Mouse (Mus musculus): ENCODE results near the gene Dbndd2.

The Dbndd2 gene

DNA sequence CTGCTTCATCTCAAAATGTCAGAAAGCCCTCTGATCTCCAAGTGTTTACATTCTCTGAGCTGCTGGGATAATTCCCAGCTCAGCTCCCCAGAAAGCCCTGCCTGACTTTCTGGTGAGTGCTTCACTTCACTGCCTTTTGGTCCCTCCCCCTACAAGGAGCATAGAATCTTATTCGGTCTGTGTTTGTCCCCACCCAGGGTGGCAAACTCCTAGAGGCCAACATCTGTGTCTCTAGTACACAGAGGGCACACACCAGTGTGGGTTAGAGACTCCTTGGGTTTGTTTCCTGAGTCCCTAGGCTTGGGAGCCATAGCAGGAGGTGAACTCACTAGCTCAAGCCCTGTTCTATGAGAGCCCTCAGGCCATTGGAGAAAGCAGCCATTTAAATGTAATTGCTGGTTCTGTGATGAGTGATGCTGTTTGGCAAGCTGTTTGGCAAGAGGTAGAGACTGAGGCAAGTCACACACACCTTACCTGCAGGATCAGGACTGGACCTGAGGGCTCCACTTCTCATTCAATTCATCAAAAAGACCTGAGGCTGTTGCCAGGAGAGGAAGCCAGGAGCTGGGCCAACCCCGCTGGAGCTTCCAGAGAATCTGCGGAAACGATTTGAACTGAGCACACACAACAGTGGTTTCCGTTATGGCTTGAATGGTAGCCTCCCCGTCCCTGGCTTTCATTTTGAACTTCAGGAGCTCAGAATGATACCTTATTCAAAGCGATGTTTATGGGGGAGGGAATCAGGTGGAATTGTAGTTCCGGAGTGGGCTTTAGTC, 54.9 kb downstream of the Dbndd2 start:
- DNase-seq (ENCODE audit: low spot score), result no peak

DNA sequence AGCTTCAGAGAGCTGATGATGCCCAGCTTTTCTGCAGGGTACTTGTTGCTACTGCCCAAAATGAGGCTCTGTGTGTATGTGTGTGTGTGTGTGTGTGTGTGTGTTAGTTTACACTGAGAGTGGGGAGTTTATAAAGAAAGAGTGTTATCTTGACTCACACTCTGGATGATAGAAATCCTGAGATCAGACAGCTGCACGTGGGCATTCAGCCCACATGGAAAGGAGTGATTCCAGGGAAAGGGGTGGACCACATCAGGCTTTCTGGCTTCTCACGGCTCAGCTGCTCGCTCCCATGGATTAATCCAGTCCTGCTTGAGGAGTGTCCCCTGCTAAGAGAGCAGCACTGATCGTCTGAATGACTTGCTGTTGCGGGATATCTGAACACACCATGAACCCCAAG, 56.2 kb downstream of the Dbndd2 start:
- peak; percentile 44 for DNase-seq (ENCODE audit: low spot score)

DNA sequence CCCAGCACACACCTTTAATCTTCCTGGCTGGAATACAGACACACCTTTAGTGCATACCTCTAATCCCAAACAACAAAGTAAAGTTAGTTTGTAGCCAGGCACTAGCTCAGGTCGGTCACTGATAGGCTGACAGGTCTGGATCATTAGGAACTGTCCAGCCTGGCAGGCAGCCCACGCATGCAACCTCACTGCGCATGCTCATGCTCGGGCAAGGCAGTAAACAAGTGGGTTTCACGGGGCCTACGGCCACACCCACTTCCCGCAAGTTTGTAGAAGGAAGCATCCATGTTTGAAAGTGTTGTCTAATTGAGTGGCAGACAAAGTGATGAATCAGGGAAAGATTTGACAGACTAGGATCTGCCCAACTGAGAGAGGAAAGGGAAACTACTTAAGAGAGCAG, 56.7 kb downstream of the Dbndd2 start:
- no peak for DNase-seq (ENCODE audit: low spot score)

Measured in left cerebral cortex, adult 11 months (tissue).